Comparison of ENCODE assay signal across 9 mouse cellular contexts in genomic region chr17:30454862-30455243, GRCm38 (mm10).
A peak's percentile ranks its signal among the peaks of the same experiment; 100 is the strongest.
DNase-seq lines count a peak whose midpoint lies in the region; ATAC-seq and TF ChIP-seq lines count a peak whose summit lies in the region.
"Had no signal": no experiment of that assay in that cellular context is flagged by ENCODE, and none has a peak within 500 bp of the region (broad histone marks: within the 10 kb centered on the region; RNA-seq: fewer than 3 reads in every experiment).

No protein-coding gene starts in this region.

- H3K4me3 ChIP-seq in intestine, embryonic 14.5 days (ENCODE audit: low read depth, low read length), result no peak overlapping the region
- no peak overlapping the region for H3K4me3 ChIP-seq in intestine, embryonic 15.5 days (replicated peaks)
- H3K4me3 ChIP-seq in ES-E14 (ENCODE audit: insufficient read depth in 1 of 2, low read depth in 1 of 2, low read length in 2 of 2, poor library complexity in 1 of 2, severe bottlenecking in 1 of 2), result no peak overlapping the region
- H3K4me3 ChIP-seq: embryonic facial prominence, embryonic 13.5 days had no signal

- H3K27me3 ChIP-seq in intestine, embryonic 14.5 days (replicated peaks; ENCODE audit: control insufficient read depth, insufficient read depth, low read length), result no peaks in the 10 kb centered on the region
- no peaks in the 10 kb centered on the region for H3K27me3 ChIP-seq in intestine, embryonic 15.5 days (replicated peaks)
- H3K27me3 ChIP-seq: embryonic facial prominence, embryonic 13.5 days had no signal

- H3K9ac ChIP-seq in intestine, embryonic 14.5 days (ENCODE audit: low read length), result no peak overlapping the region
- H3K9ac ChIP-seq in intestine, embryonic 15.5 days, result no peak overlapping the region
- no peak overlapping the region for H3K9ac ChIP-seq in ES-E14 (ENCODE audit: insufficient read depth, low read depth, low read length, poor library complexity, severe bottlenecking)
- H3K9ac ChIP-seq: embryonic facial prominence, embryonic 13.5 days had no signal

- no peaks in the 10 kb centered on the region for H3K9me3 ChIP-seq in intestine, embryonic 14.5 days (ENCODE audit: control insufficient read depth, low read length)
- H3K9me3 ChIP-seq in intestine, embryonic 15.5 days, result no peaks in the 10 kb centered on the region
- no peaks in the 10 kb centered on the region for H3K9me3 ChIP-seq in ES-E14 (ENCODE audit: control insufficient read depth, insufficient read depth, low read depth, low read length)
- H3K9me3 ChIP-seq: embryonic facial prominence, embryonic 13.5 days had no signal

- WGBS in intestine, embryonic 14.5 days, result 31% methylated on average over 3 of the region's 3 CpGs
- 32% methylated on average over 3 of the region's 3 CpGs for WGBS in intestine, embryonic 15.5 days

- H3K27ac ChIP-seq in intestine, embryonic 14.5 days (ENCODE audit: low read depth), result no peak overlapping the region
- no peak overlapping the region for H3K27ac ChIP-seq in intestine, embryonic 15.5 days
- H3K27ac ChIP-seq in ES-E14 (ENCODE audit: insufficient read depth, low read depth, low read length, poor library complexity, severe bottlenecking), result no peak overlapping the region
- H3K27ac ChIP-seq: embryonic facial prominence, embryonic 13.5 days had no signal

- H3K4me2 ChIP-seq in intestine, embryonic 14.5 days (ENCODE audit: low read length), result no peak overlapping the region
- H3K4me2 ChIP-seq in intestine, embryonic 15.5 days (replicated peaks), result no peak overlapping the region
- H3K4me2 ChIP-seq: embryonic facial prominence, embryonic 13.5 days had no signal

- peak; percentile 83 for DNase-seq in intestine, embryonic 14.5 days (ENCODE audit: low spot score)
- peak; percentile 83 for DNase-seq in ES-E14 (ENCODE audit: low read depth, low spot score)
- peak; percentile 71 to 86 for DNase-seq in cerebellum, adult 18-20 months
- peak; percentile 85 to 87 for DNase-seq in frontal cortex, postnatal 36 days (ENCODE audit: low spot score in 2 of 2)
- DNase-seq in layer of hippocampus, adult 8-10 months (ENCODE audit: low spot score in 2 of 2), result peak; percentile 74 to 82
- peak; percentile 70 for DNase-seq in thymus, postnatal 14 days

- no peaks in the 10 kb centered on the region; the same call in 1 of the 2 replicates for H3K4me1 ChIP-seq in intestine, embryonic 14.5 days (replicated peaks; ENCODE audit: control insufficient read depth, insufficient read depth, low read length)
- no peaks in the 10 kb centered on the region for H3K4me1 ChIP-seq in intestine, embryonic 15.5 days (replicated peaks)
- peaks cover 0 to 8% of the 10 kb centered on the region in 2 experiments; a peak in 1 of 4 replicates for H3K4me1 ChIP-seq in ES-E14 (ENCODE audit: control insufficient read depth in 2 of 2, insufficient read depth in 2 of 2, low read length in 2 of 2, poor library complexity in 1 of 2)

- in situ Hi-C loops in ES-E14 (cut with MboI; ENCODE audit: low sequenced_read_pairs in 2 of 2, unreplicated experiment in 2 of 2), result loop anchor here (5.0 to 10.0 kb wide), 2 partner anchors 360 to 467 kb away; no protein-coding TSS in a partner anchor

- no peak for ATAC-seq in intestine, embryonic 14.5 days (replicated peaks; ENCODE audit: low FRiP score, low TSS enrichment, low read depth)
- ATAC-seq in intestine, embryonic 15.5 days, result no peak
- peak; percentile 69 for ATAC-seq in megakaryocyte progenitor cell, adult 5-6 weeks (replicated peaks; ENCODE audit: poor library complexity)

- H3K36me3 ChIP-seq in intestine, embryonic 14.5 days (ENCODE audit: control insufficient read depth, insufficient read depth, low read length), result no peaks in the 10 kb centered on the region
- no peaks in the 10 kb centered on the region for H3K36me3 ChIP-seq in intestine, embryonic 15.5 days
- H3K36me3 ChIP-seq in ES-E14 (ENCODE audit: control insufficient read depth, insufficient read depth, low read length, poor library complexity, severe bottlenecking), result no peaks in the 10 kb centered on the region
- H3K36me3 ChIP-seq: embryonic facial prominence, embryonic 13.5 days had no signal

TF ChIP-seq in ES-E14, 5 proteins besides CTCF, POLR2A, EP300 and RAD21:
- no peak for TF ChIP-seq HCFC1 (IDR thresholded peaks at IDR 0.05; ENCODE audit: borderline replicate concordance, insufficient read depth, low read length)
- TF ChIP-seq ZC3H11A (IDR thresholded peaks at IDR 0.05; ENCODE audit: borderline replicate concordance, low read depth, low read length), result peak; percentile 98
- peak; percentile 86 for TF ChIP-seq ZNF384 (IDR thresholded peaks at IDR 0.05; ENCODE audit: low read depth, low read length)
- no peak for TF ChIP-seq CHD2 (IDR thresholded peaks at IDR 0.05; ENCODE audit: low read depth, low read length)
